Mouse (Mus musculus): ENCODE data around the gene 1700016D06Rik. TPM values are rescaled to one million over a fixed set of nuclear protein-coding genes. Genes with fewer than 3 reads are reported as not detected.

The 1700016D06Rik gene
- polyA plus RNA-seq, 1 experiment from 2014 or later = not detected

DNA sequence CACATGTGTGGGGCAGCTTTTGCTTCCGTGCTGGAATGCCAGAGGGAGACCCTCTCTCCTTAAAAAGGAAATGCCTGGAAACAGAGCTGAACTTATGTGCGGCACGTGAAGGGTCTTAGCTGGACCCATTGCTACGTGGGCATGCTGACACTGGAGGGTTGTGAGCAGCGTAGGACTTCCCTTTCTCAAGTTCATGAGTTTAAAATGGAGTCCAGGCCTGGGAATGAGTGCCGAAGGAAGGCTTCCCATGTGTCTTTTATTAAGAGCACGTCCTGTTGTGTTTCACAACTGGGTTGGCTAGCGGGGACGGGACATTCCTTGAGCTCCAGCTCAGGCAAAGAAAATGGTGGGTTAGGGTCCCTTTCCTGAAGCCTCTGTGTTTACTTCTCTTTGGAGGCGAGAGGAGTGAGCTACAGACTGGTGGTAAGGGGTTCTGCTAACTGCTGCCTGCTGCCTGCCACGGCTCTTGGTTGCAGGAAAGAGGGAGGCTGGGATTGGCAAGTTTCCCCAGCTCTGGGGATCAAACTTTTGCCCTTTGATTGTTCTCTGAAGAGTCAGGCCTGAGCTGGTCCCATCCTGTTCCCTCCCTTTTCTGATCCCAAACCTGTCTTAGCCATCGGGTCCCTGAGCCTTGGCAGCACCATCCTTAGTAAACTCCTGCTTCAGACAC, 29.5 kb upstream of the 1700016D06Rik start:
- Histone ChIP-seq H3K4me1 (ENCODE audit: control insufficient read depth, insufficient read depth, low read length) (peaks cover 5% of the 10 kb centered on the region), H3K27ac (ENCODE audit: low read depth, low read length) (no peak overlapping the region), H3K36me3 (ENCODE audit: control insufficient read depth, insufficient read depth, low read length) (no peaks in the 10 kb centered on the region), H3K4me3 (ENCODE audit: low read depth, low read length) (no peak overlapping the region), H3K9me3 (replicated peaks; ENCODE audit: control insufficient read depth, low read length) (no peaks in the 10 kb centered on the region), H3K9ac (ENCODE audit: low read depth, low read length) (no peak overlapping the region), H3K4me2 (no peak overlapping the region; the same call in 1 of the 2 replicates), H3K27me3 (ENCODE audit: control insufficient read depth, insufficient read depth, low read length) (peaks cover 21% of the 10 kb centered on the region)
- WGBS (ENCODE audit: insufficient replicate concordance) = 60% methylated on average over 12 of the region's 12 CpGs
- no peak for ATAC-seq (replicated peaks; ENCODE audit: insufficient number of reproducible peaks, low FRiP score, low TSS enrichment)

DNA sequence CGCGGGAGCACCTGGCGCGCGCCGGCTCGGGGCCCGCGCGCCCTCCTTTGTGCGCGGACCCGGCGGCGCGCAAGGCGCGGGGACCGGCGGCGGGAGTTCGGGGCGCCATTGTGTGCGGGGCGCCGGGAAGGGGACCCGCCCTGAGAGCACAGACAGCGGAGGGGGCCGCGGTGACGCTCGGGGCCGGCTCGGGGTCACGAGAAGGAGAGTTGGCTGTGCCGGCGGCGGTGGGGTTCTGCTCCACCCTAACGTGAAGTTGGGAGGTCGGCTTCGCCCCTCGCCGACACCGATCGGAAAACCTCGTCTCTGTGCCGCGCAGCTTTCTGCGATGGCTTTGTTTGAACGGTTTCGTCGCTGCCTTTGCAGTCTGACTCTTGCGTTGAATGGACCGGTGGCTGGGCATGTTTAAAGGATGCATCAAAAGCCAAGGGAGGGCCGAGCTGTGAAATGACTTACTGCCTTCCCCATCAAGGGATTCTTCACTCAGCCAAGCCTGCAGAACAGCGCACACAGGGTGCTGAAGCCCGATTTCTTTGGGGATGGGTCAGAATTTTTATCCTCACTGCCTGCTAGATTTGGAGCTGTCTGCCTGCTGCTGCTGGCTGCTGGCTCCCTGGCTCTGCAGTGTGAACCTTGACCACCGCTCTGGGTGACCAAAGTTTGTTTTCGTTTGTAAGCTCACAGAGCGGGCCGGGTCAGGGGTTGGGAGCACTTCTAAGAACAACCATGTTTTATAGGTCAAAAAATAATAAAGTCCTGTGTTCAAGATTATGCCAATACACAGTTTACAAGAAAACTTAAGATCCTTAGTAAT, 27.8 kb upstream of the 1700016D06Rik start:
- Histone ChIP-seq H3K27me3 (ENCODE audit: control insufficient read depth, insufficient read depth, low read length) (peaks cover 33% of the 10 kb centered on the region), H3K27ac (ENCODE audit: low read depth, low read length) (peak overlapping the region; percentile 91), H3K36me3 (ENCODE audit: control insufficient read depth, insufficient read depth, low read length) (no peaks in the 10 kb centered on the region), H3K4me2 (peak overlapping the region; percentile 76), H3K4me3 (ENCODE audit: low read depth, low read length) (peak overlapping the region; percentile 75), H3K9me3 (replicated peaks; ENCODE audit: control insufficient read depth, low read length) (no peaks in the 10 kb centered on the region), H3K4me1 (ENCODE audit: control insufficient read depth, insufficient read depth, low read length) (peaks cover 5% of the 10 kb centered on the region), H3K9ac (ENCODE audit: low read depth, low read length) (peak overlapping the region; percentile 89)
- WGBS (ENCODE audit: insufficient replicate concordance) = 2% methylated on average over 61 of the region's 61 CpGs
- ATAC-seq (replicated peaks; ENCODE audit: insufficient number of reproducible peaks, low FRiP score, low TSS enrichment) = no peak

DNA sequence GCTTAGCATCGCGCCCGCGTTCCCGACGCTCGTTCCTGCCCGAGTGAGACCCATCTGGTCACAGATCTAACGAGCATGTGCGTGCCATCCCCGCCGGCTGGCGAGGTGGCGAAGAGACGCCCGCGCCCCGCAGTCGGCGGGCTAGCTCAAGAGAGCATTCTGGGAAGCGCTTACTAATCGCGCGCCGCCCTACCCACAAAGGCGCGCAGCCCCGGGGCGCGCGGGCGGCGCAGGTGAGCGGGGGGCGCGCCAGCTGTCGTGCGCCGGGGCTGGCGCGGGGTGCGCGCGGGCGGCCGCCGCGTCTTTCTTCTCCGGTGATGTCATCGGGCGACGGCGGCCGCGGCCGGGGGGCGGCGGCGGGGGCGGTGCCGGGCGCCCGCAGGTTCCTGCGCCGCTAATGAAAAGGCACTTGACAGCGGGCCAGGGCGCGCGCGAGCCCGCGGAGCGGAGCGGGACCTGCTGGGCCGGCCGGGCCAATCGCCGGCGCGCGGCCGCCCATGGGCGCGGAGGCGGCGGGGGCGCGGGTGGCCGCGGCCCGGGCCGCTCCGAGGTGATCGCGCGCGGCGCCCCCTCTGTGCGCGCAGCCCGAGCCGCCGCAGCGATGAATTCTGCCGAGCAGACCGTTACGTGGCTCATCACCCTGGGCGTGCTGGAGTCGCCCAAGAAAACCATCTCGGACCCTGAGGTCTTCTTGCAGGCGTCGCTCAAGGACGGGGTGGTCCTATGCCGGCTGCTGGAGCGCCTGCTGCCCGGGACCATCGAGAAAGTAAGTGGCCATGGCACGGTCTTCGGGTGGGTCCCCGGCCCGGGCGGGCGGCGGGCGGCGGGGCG, 27.0 kb upstream of the 1700016D06Rik start, which contains the start of gene Arhgef7:
TSS of gene Arhgef7 (plus strand) at position 71 of the 831 bp plus-strand sequence.
- H3K36me3 ChIP-seq (ENCODE audit: control insufficient read depth, insufficient read depth, low read length) = no peaks in the 10 kb centered on the region
- peak within 1 kb of the TSS; percentile 75 for H3K4me3 ChIP-seq (ENCODE audit: low read depth, low read length)
- no peaks in the 10 kb centered on the region for H3K9me3 ChIP-seq (replicated peaks; ENCODE audit: control insufficient read depth, low read length)
- peak within 1 kb of the TSS; percentile 91 for H3K27ac ChIP-seq (ENCODE audit: low read depth, low read length)
- H3K9ac ChIP-seq (ENCODE audit: low read depth, low read length) = peak within 1 kb of the TSS; percentile 89
- peak within 1 kb of the TSS; percentile 76 for H3K4me2 ChIP-seq
- peaks cover 5% of the 10 kb centered on the region for H3K4me1 ChIP-seq (ENCODE audit: control insufficient read depth, insufficient read depth, low read length)
- ATAC-seq (replicated peaks; ENCODE audit: insufficient number of reproducible peaks, low FRiP score, low TSS enrichment) = peak; percentile 58
- H3K27me3 ChIP-seq (ENCODE audit: control insufficient read depth, insufficient read depth, low read length) = peaks cover 36% of the 10 kb centered on the region
- WGBS (ENCODE audit: insufficient replicate concordance) = under 1% methylated on average over 84 of the region's 127 CpGs

DNA sequence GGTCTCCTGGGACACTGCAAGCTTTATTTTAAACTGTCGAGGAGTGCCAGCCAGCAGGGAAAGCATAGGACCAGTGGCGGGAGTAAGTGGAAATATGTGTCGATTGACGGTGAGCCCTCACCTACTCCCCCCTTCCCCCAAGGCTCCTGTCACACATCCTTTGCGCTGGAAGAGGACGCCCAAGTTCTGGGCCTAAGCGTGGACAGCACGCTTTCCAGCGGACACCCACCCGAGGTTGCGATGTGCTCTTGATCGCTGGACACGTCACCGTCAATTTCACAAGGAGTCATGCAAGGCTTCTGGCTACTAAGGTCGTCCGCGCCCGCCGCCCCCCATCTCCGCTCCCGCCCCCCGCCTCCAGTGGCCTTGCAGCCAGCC, 26.4 kb upstream of the 1700016D06Rik start:
- no peak for ATAC-seq (replicated peaks; ENCODE audit: insufficient number of reproducible peaks, low FRiP score, low TSS enrichment)
- WGBS (ENCODE audit: insufficient replicate concordance) = 2% methylated on average over 21 of the region's 22 CpGs
- H3K4me1 ChIP-seq (ENCODE audit: control insufficient read depth, insufficient read depth, low read length) = peaks cover 5% of the 10 kb centered on the region
- no peaks in the 10 kb centered on the region for H3K9me3 ChIP-seq (replicated peaks; ENCODE audit: control insufficient read depth, low read length)
- H3K4me3 ChIP-seq (ENCODE audit: low read depth, low read length) = peak overlapping the region; percentile 75
- H3K27me3 ChIP-seq (ENCODE audit: control insufficient read depth, insufficient read depth, low read length) = peaks cover 37% of the 10 kb centered on the region
- H3K27ac ChIP-seq (ENCODE audit: low read depth, low read length) = peak overlapping the region; percentile 91
- H3K9ac ChIP-seq (ENCODE audit: low read depth, low read length) = peak overlapping the region; percentile 89
- no peaks in the 10 kb centered on the region for H3K36me3 ChIP-seq (ENCODE audit: control insufficient read depth, insufficient read depth, low read length)
- H3K4me2 ChIP-seq = peak overlapping the region; percentile 76

DNA sequence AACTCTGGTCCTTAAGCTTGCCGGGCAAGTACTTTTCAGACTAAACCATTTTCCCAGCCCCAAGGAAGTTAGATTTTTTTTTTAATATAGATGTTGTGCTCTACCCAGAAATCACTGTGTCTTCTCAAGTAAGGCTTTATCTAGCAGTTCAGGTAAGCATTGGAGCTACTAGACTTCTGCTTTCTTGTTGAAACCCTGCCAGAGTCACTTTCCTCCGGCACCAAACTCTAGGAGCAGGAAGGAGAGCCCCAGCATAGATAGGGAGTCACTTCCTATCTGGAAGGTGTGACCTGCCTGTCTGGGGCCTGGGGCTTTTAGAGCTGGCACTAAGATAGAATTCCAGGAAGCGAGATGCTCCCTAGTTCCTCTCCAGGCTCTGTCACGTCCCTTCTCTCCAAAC, 16.3 kb upstream of the 1700016D06Rik start:
- Histone ChIP-seq H3K4me3 (ENCODE audit: low read depth, low read length) (no peak overlapping the region), H3K27ac (ENCODE audit: low read depth, low read length) (no peak overlapping the region), H3K36me3 (ENCODE audit: control insufficient read depth, insufficient read depth, low read length) (no peaks in the 10 kb centered on the region), H3K9me3 (replicated peaks; ENCODE audit: control insufficient read depth, low read length) (no peaks in the 10 kb centered on the region), H3K4me2 (no peak overlapping the region), H3K27me3 (ENCODE audit: control insufficient read depth, insufficient read depth, low read length) (peaks cover 3% of the 10 kb centered on the region; the same call in 1 of the 2 replicates), H3K4me1 (ENCODE audit: control insufficient read depth, insufficient read depth, low read length) (no peaks in the 10 kb centered on the region), H3K9ac (ENCODE audit: low read depth, low read length) (no peak overlapping the region)
- 43% methylated on average over 4 of the region's 4 CpGs for WGBS (ENCODE audit: insufficient replicate concordance)
- ATAC-seq (replicated peaks; ENCODE audit: insufficient number of reproducible peaks, low FRiP score, low TSS enrichment) = no peak

DNA sequence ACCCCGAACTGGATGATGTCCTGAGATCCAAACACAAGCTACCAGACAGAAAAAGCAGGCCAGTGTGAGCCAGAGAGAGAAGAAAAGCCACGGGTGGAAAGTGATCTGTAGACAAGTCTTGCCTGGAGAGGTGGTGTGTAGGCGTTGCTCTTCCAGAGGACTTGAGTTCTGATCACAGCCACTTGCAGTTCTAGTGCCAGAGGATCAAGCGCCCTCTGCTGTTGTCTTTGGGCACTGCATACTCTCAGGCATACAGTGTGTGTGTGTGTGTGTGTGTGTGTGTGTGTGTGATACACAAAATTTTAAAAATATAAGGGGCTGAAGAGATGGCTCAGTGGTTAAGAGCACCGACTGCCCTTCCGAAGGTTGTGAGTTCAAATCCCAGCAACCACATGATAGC, 11.4 kb upstream of the 1700016D06Rik start:
- no peaks in the 10 kb centered on the region for H3K36me3 ChIP-seq (ENCODE audit: control insufficient read depth, insufficient read depth, low read length)
- H3K4me3 ChIP-seq (ENCODE audit: low read depth, low read length) = no peak overlapping the region
- no peaks in the 10 kb centered on the region for H3K27me3 ChIP-seq (ENCODE audit: control insufficient read depth, insufficient read depth, low read length)
- no peak overlapping the region for H3K9ac ChIP-seq (ENCODE audit: low read depth, low read length)
- no peaks in the 10 kb centered on the region for H3K9me3 ChIP-seq (replicated peaks; ENCODE audit: control insufficient read depth, low read length)
- no peak overlapping the region for H3K4me2 ChIP-seq
- no peak overlapping the region for H3K27ac ChIP-seq (ENCODE audit: low read depth, low read length)
- WGBS (ENCODE audit: insufficient replicate concordance) = 87% methylated on average over 6 of the region's 6 CpGs
- ATAC-seq (replicated peaks; ENCODE audit: insufficient number of reproducible peaks, low FRiP score, low TSS enrichment) = no peak
- peaks cover 18% of the 10 kb centered on the region for H3K4me1 ChIP-seq (ENCODE audit: control insufficient read depth, insufficient read depth, low read length)

DNA sequence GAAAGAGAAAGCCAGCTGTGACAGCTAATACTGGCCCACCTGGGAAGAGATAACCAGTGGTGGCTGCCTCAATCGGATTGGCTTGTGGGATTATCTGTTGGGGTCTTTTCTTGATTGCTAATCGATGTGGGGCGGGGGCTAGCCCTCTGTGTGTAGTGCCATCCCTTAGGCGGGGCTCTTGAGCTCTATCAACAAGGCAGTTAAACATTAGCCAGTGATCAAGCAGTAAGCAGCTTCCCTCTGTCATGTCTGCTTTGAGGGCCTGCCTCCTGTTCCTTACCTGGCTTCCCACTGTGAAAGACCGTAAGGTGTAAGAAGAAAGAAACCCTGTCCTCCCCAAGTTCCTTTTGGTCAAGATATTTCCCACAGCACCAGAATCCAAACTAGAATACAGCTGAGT, 9.6 kb upstream of the 1700016D06Rik start:
- Histone ChIP-seq H3K4me3 (ENCODE audit: low read depth, low read length) (no peak overlapping the region), H3K9ac (ENCODE audit: low read depth, low read length) (no peak overlapping the region), H3K27me3 (ENCODE audit: control insufficient read depth, insufficient read depth, low read length) (no peaks in the 10 kb centered on the region), H3K27ac (ENCODE audit: low read depth, low read length) (no peak overlapping the region), H3K9me3 (replicated peaks; ENCODE audit: control insufficient read depth, low read length) (no peaks in the 10 kb centered on the region), H3K36me3 (ENCODE audit: control insufficient read depth, insufficient read depth, low read length) (no peaks in the 10 kb centered on the region), H3K4me2 (no peak overlapping the region), H3K4me1 (ENCODE audit: control insufficient read depth, insufficient read depth, low read length) (peaks cover 22% of the 10 kb centered on the region)
- ATAC-seq (replicated peaks; ENCODE audit: insufficient number of reproducible peaks, low FRiP score, low TSS enrichment) = no peak
- WGBS (ENCODE audit: insufficient replicate concordance) = 34% methylated on average over 5 of the region's 5 CpGs

DNA sequence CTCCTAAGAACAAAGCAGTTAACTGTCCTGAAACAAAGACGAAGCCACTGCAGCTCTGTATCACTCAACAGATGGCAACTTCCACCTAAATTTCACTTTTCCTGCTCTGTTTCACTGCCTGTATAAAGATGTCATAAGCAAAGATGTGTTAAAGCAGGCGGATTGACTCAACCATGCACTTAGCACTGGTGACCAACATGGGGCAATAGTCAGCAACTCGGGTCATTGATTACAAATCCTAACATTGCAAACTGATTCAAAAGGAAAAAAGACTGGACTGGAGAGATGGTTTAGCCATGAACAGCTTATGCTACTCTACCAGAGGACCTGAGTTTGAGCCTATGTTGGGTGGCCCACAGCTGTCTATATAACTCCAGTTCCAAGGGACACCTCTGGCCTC, 8.7 kb upstream of the 1700016D06Rik start:
- no peak for ATAC-seq (replicated peaks; ENCODE audit: insufficient number of reproducible peaks, low FRiP score, low TSS enrichment)
- H3K9me3 ChIP-seq (replicated peaks; ENCODE audit: control insufficient read depth, low read length) = no peaks in the 10 kb centered on the region
- H3K27ac ChIP-seq (ENCODE audit: low read depth, low read length) = no peak overlapping the region
- H3K4me1 ChIP-seq (ENCODE audit: control insufficient read depth, insufficient read depth, low read length) = peaks cover 22% of the 10 kb centered on the region
- WGBS (ENCODE audit: insufficient replicate concordance) = 81% methylated on average over 3 of the region's 3 CpGs
- no peaks in the 10 kb centered on the region for H3K36me3 ChIP-seq (ENCODE audit: control insufficient read depth, insufficient read depth, low read length)
- no peaks in the 10 kb centered on the region for H3K27me3 ChIP-seq (ENCODE audit: control insufficient read depth, insufficient read depth, low read length)
- H3K4me2 ChIP-seq = no peak overlapping the region
- no peak overlapping the region for H3K9ac ChIP-seq (ENCODE audit: low read depth, low read length)
- no peak overlapping the region for H3K4me3 ChIP-seq (ENCODE audit: low read depth, low read length)

Data from heart, embryonic 11.5 days (tissue).